Mouse (Mus musculus) erythroblast, embryonic 14.5 days (primary cell): ENCODE measurements around the gene Zfand6.

Source experiments
- GATA1 ChIP-seq: IDR thresholded peaks from 2 replicates; pipeline ENCODE4 v1.6.1; 2012; ENCODE audit warnings: low read length, inconsistent platforms, mixed read lengths
- TAL1 ChIP-seq: IDR thresholded peaks from 3 replicates; pipeline ENCODE4 v1.6.1; 2012; ENCODE audit warnings: low read length, inconsistent platforms, mixed read lengths

- TF ChIP-seq TAL1 (no peak), GATA1 (no peak)
Measured at GRCm38 (mm10) chr7:84604501-84604900, 85.3 kb downstream of the Zfand6 start.
